Mouse (Mus musculus): ENCODE data around the gene Faf1.

- TF ChIP-seq CTCF (IDR thresholded peaks at IDR 0.05; ENCODE audit: control insufficient read depth, insufficient read depth, insufficient replicate concordance, low read depth, low read length), result no peak
- no peak for TF ChIP-seq POLR2A (IDR thresholded peaks at IDR 0.05; ENCODE audit: control insufficient read depth, low read depth, low read length)
These were observed 2.3 kb upstream of the Faf1 start for GRCm38 (mm10) chr4:109674097-109674496.
